Mouse (Mus musculus): ENCODE measurements around the gene Naa80.
A peak's percentile ranks its signal among the peaks of the same experiment; 100 is the strongest.

- peak; percentile 31; the same call in 1 of the 2 replicates for TF ChIP-seq POLR2A (IDR thresholded peaks at IDR 0.05; ENCODE audit: low read depth, low read length)
- no peak for TF ChIP-seq CTCF (IDR thresholded peaks at IDR 0.05; ENCODE audit: extremely low read depth, insufficient read length, insufficient replicate concordance, low read depth, low read length)
Observed at GRCm38 (mm10) chr9:107567702-107568319, 10.9 kb upstream of the Naa80 start, which contains the start of gene Hyal2.

All from small intestine, adult 2 months (tissue).